Mouse (Mus musculus): Measurements from ENCODE around the gene Tmem132c. TPM values are rescaled to one million over a fixed set of nuclear protein-coding genes. Genes with fewer than 3 reads are reported as not detected.
"Not testable (repeated sequence)": the region's sequence is repeated elsewhere in the genome, so short reads cannot be mapped to it uniquely, and the experiment has no call there.

Tmem132c gene
- total RNA-seq, 2 experiments from 2014 or later, result 3.4 to 4.0 TPM

GRCm38 (mm10) chr5:127336908-127337265 lies 95.3 kb downstream of the Tmem132c start:
- DNase-seq (ENCODE audit: extremely low spot score in 1 of 2, low spot score in 1 of 2), result no peak

- DNase-seq (ENCODE audit: extremely low spot score in 1 of 2, low spot score in 1 of 2), result no peak
Measured at GRCm38 (mm10) chr5:127339016-127339435, 97.4 kb downstream of the Tmem132c start.

- no peak for DNase-seq (ENCODE audit: extremely low spot score in 1 of 2, low spot score in 1 of 2)
Measured at GRCm38 (mm10) chr5:127341158-127341557, 99.5 kb downstream of the Tmem132c start.

- DNase-seq (ENCODE audit: extremely low spot score in 1 of 2, low spot score in 1 of 2), result no peak
Measured at GRCm38 (mm10) chr5:127344721-127345120, 103.1 kb downstream of the Tmem132c start.

- no peak for DNase-seq (ENCODE audit: extremely low spot score in 1 of 2, low spot score in 1 of 2)
Measured at GRCm38 (mm10) chr5:127346364-127346763, 104.8 kb downstream of the Tmem132c start.

- no peak for DNase-seq (ENCODE audit: extremely low spot score in 1 of 2, low spot score in 1 of 2)
Measured at GRCm38 (mm10) chr5:127347053-127347748, 105.6 kb downstream of the Tmem132c start.

- no peak for DNase-seq (ENCODE audit: extremely low spot score in 1 of 2, low spot score in 1 of 2)
Measured at GRCm38 (mm10) chr5:127349221-127350065, 107.8 kb downstream of the Tmem132c start.

- peak in 1 of 2 experiments; percentile 50 for DNase-seq (ENCODE audit: extremely low spot score in 1 of 2, low spot score in 1 of 2)
Measured at GRCm38 (mm10) chr5:127353002-127353401, 111.4 kb downstream of the Tmem132c start.

GRCm38 (mm10) chr5:127355836-127356235 lies 114.2 kb downstream of the Tmem132c start:
- no peak for DNase-seq (ENCODE audit: extremely low spot score in 1 of 2, low spot score in 1 of 2)

- DNase-seq (ENCODE audit: extremely low spot score in 1 of 2, low spot score in 1 of 2), result not testable (repeated sequence)
Measured at GRCm38 (mm10) chr5:127357878-127358277, 116.3 kb downstream of the Tmem132c start.

GRCm38 (mm10) chr5:127361145-127361544 lies 119.5 kb downstream of the Tmem132c start:
- no peak for DNase-seq (ENCODE audit: extremely low spot score in 1 of 2, low spot score in 1 of 2)

- DNase-seq (ENCODE audit: extremely low spot score in 1 of 2, low spot score in 1 of 2), result no peak
Measured at GRCm38 (mm10) chr5:127365061-127365460, 123.5 kb downstream of the Tmem132c start.

GRCm38 (mm10) chr5:127368191-127368590 lies 126.6 kb downstream of the Tmem132c start:
- no peak for DNase-seq (ENCODE audit: extremely low spot score in 1 of 2, low spot score in 1 of 2)

- DNase-seq (ENCODE audit: extremely low spot score in 1 of 2, low spot score in 1 of 2), result no peak
Measured at GRCm38 (mm10) chr5:127369812-127370211, 128.2 kb downstream of the Tmem132c start.

GRCm38 (mm10) chr5:127370503-127370902 lies 128.9 kb downstream of the Tmem132c start:
- DNase-seq (ENCODE audit: extremely low spot score in 1 of 2, low spot score in 1 of 2), result peak in 1 of 2 experiments; percentile 24

- DNase-seq (ENCODE audit: extremely low spot score in 1 of 2, low spot score in 1 of 2), result no peak
Measured at GRCm38 (mm10) chr5:127374251-127374650, 132.6 kb downstream of the Tmem132c start.

GRCm38 (mm10) chr5:127375654-127376053 lies 134.0 kb downstream of the Tmem132c start:
- DNase-seq (ENCODE audit: extremely low spot score in 1 of 2, low spot score in 1 of 2), result no peak

- no peak for DNase-seq (ENCODE audit: extremely low spot score in 1 of 2, low spot score in 1 of 2)
Measured at GRCm38 (mm10) chr5:127378521-127378920, 136.9 kb downstream of the Tmem132c start.

- no peak for DNase-seq (ENCODE audit: extremely low spot score in 1 of 2, low spot score in 1 of 2)
Measured at GRCm38 (mm10) chr5:127379351-127379750, 137.7 kb downstream of the Tmem132c start.

GRCm38 (mm10) chr5:127381216-127381615 lies 139.6 kb downstream of the Tmem132c start:
- no peak for DNase-seq (ENCODE audit: extremely low spot score in 1 of 2, low spot score in 1 of 2)

- DNase-seq (ENCODE audit: extremely low spot score in 1 of 2, low spot score in 1 of 2), result no peak
Measured at GRCm38 (mm10) chr5:127382571-127382970, 141.0 kb downstream of the Tmem132c start.

GRCm38 (mm10) chr5:127391187-127391586 lies 149.6 kb downstream of the Tmem132c start:
- DNase-seq (ENCODE audit: extremely low spot score in 1 of 2, low spot score in 1 of 2), result no peak
